In genomic region chr9:114025182-114025581, GRCm38 (mm10) we compare ENCODE assay signal across 11 mouse cellular contexts. TPM values are rescaled to one million over a fixed set of nuclear protein-coding genes. Genes with fewer than 3 reads are reported as not detected.
DNase-seq lines count a peak whose midpoint lies in the region; ATAC-seq and TF ChIP-seq lines count a peak whose summit lies in the region.
"Had no signal": no experiment of that assay in that cellular context is flagged by ENCODE, and none has a peak within 500 bp of the region (broad histone marks: within the 10 kb centered on the region; RNA-seq: fewer than 3 reads in every experiment).

No protein-coding gene starts in this region.

- no peak overlapping the region for H3K4me3 ChIP-seq in kidney, postnatal 0 days (replicated peaks; ENCODE audit: low read depth, low read length)
- 0 out of 2 replicates have a peak overlapping the region, but pooled peaks have one; percentile 63 for H3K4me3 ChIP-seq in embryonic facial prominence, embryonic 15.5 days (replicated peaks)
- H3K4me3 ChIP-seq in hindbrain, postnatal 0 days (ENCODE audit: low read length): peak overlapping the region; percentile 76
- peak overlapping the region; percentile 69 for H3K4me3 ChIP-seq in myocyte

- H3ac ChIP-seq in myocyte (ENCODE audit: control insufficient read depth, insufficient read length): peak overlapping the region; percentile 41

- no peak for ATAC-seq in kidney, postnatal 0 days (replicated peaks; ENCODE audit: low FRiP score, low read depth)
- ATAC-seq in embryonic facial prominence, embryonic 15.5 days (ENCODE audit: insufficient number of reproducible peaks, low FRiP score, low TSS enrichment, low read depth): no peak
- no peak for ATAC-seq in hindbrain, postnatal 0 days
- no peak for ATAC-seq in megakaryocyte progenitor cell, adult 5-6 weeks (replicated peaks; ENCODE audit: poor library complexity)
- ATAC-seq: activated CD4-positive, CD25-positive, alpha-beta regulatory T cell, adult 4 months had no signal

- WGBS in kidney, postnatal 0 days: 32% methylated on average over 9 of the region's 9 CpGs
- 40% methylated on average over 9 of the region's 9 CpGs for WGBS in embryonic facial prominence, embryonic 15.5 days
- WGBS in hindbrain, postnatal 0 days: 56% methylated on average over 9 of the region's 9 CpGs

- peaks cover 4% of the 10 kb centered on the region; the same call in 1 of the 2 replicates for H3K4me1 ChIP-seq in kidney, postnatal 0 days (replicated peaks; ENCODE audit: insufficient read depth, low read length)
- H3K4me1 ChIP-seq in embryonic facial prominence, embryonic 15.5 days: peaks cover 17% of the 10 kb centered on the region
- H3K4me1 ChIP-seq in hindbrain, postnatal 0 days (ENCODE audit: insufficient read depth, low read length): peaks cover 12% of the 10 kb centered on the region

- no peak overlapping the region for H3K9ac ChIP-seq in kidney, postnatal 0 days (ENCODE audit: low read depth, low read length)
- no peak overlapping the region for H3K9ac ChIP-seq in embryonic facial prominence, embryonic 15.5 days
- H3K9ac ChIP-seq in hindbrain, postnatal 0 days (replicated peaks; ENCODE audit: low read length): peak overlapping the region; percentile 72; the same call in 1 of the 2 replicates

- no peak overlapping the region for H3K27ac ChIP-seq in kidney, postnatal 0 days
- no peak overlapping the region for H3K27ac ChIP-seq in embryonic facial prominence, embryonic 15.5 days (replicated peaks)
- H3K27ac ChIP-seq in hindbrain, postnatal 0 days: no peak overlapping the region

- no peak for DNase-seq in kidney, postnatal 0 days (ENCODE audit: low spot score)
- no peak for DNase-seq in kidney, postnatal 14 days
- DNase-seq in hindbrain, postnatal 0 days (ENCODE audit: low spot score): no peak
- DNase-seq in kidney, postnatal 25 days: no peak
- DNase-seq in right cerebral cortex, adult 2 months (ENCODE audit: low spot score in 2 of 2): no peak
- DNase-seq: cerebellum, adult 8-10 months; spleen, adult 18-20 months had no signal

- no peaks in the 10 kb centered on the region for H3K36me3 ChIP-seq in kidney, postnatal 0 days (ENCODE audit: insufficient read depth, low read length)
- no peaks in the 10 kb centered on the region for H3K36me3 ChIP-seq in embryonic facial prominence, embryonic 15.5 days
- no peaks in the 10 kb centered on the region for H3K36me3 ChIP-seq in hindbrain, postnatal 0 days (ENCODE audit: insufficient read depth, low read length)
- no peaks in the 10 kb centered on the region for H3K36me3 ChIP-seq in myocyte (ENCODE audit: control insufficient read depth, insufficient read depth)

- no peak for TF ChIP-seq POLR2A in myocyte (IDR thresholded peaks at IDR 0.05; ENCODE audit: insufficient read length, low read depth)

- TF ChIP-seq CTCF in kidney, postnatal 0 days (IDR thresholded peaks at IDR 0.05; ENCODE audit: low read depth): no peak
- no peak for TF ChIP-seq CTCF in hindbrain, postnatal 0 days (IDR thresholded peaks at IDR 0.05; ENCODE audit: low read depth)

- H3K27me3 ChIP-seq in kidney, postnatal 0 days (ENCODE audit: insufficient read depth, low read length): no peaks in the 10 kb centered on the region
- 0 out of 2 replicates have a peak, but pooled peaks cover 2% of the 10 kb centered on the region for H3K27me3 ChIP-seq in embryonic facial prominence, embryonic 15.5 days
- H3K27me3 ChIP-seq in hindbrain, postnatal 0 days (ENCODE audit: insufficient read depth, low read length): no peaks in the 10 kb centered on the region
- H3K27me3 ChIP-seq in myocyte (ENCODE audit: control insufficient read depth, insufficient read depth, insufficient read length): no peaks in the 10 kb centered on the region

- no peaks in the 10 kb centered on the region for H3K9me3 ChIP-seq in kidney, postnatal 0 days (replicated peaks; ENCODE audit: low read length)
- H3K9me3 ChIP-seq in embryonic facial prominence, embryonic 15.5 days (replicated peaks): no peaks in the 10 kb centered on the region
- no peaks in the 10 kb centered on the region for H3K9me3 ChIP-seq in hindbrain, postnatal 0 days (ENCODE audit: low read length)

- H3K4me2 ChIP-seq in kidney, postnatal 0 days (ENCODE audit: low read length): peak overlapping the region; percentile 14; the same call in 1 of the 2 replicates
- H3K4me2 ChIP-seq in embryonic facial prominence, embryonic 15.5 days (replicated peaks): peak overlapping the region; percentile 93
- peak overlapping the region; percentile 80 for H3K4me2 ChIP-seq in hindbrain, postnatal 0 days (ENCODE audit: low read depth, low read length)
- H3K4me2 ChIP-seq in myocyte (ENCODE audit: low read depth): peak overlapping the region; percentile 83

- H3K79me2 ChIP-seq in myocyte (ENCODE audit: control insufficient read depth, insufficient read depth): peaks cover 53% of the 10 kb centered on the region

TF ChIP-seq in myocyte, 11 proteins besides CTCF, POLR2A, EP300 and RAD21:
- TF ChIP-seq E2F4 (IDR thresholded peaks at IDR 0.05; ENCODE audit: insufficient read depth) (no peak), MYOG (IDR thresholded peaks at IDR 0.05; ENCODE audit: control insufficient read depth in 1 of 3, insufficient read depth in 1 of 3, insufficient read length in 2 of 3, low read depth in 2 of 3) (no peak), MYOD1 (IDR thresholded peaks at IDR 0.05; ENCODE audit: control insufficient read depth in 1 of 3, insufficient read length in 2 of 3, low read depth in 2 of 3) (no peak), REST (IDR thresholded peaks at IDR 0.05; ENCODE audit: insufficient read depth, insufficient read length) (no peak), MAX (IDR thresholded peaks at IDR 0.05; ENCODE audit: low read depth) (no peak), USF1 (IDR thresholded peaks at IDR 0.05; ENCODE audit: low read depth) (no peak), TCF12 (IDR thresholded peaks at IDR 0.05; ENCODE audit: insufficient read depth, poor library complexity, severe bottlenecking) (no peak), CEBPB (IDR thresholded peaks at IDR 0.05; ENCODE audit: insufficient read depth, poor library complexity, severe bottlenecking) (no peak), TCF3 (IDR thresholded peaks at IDR 0.05; ENCODE audit: insufficient read length, low read depth) (no peak), SRF (IDR thresholded peaks at IDR 0.05; ENCODE audit: control insufficient read depth, insufficient read length, low read depth) (no peak), POLR2AphosphoS2 (IDR thresholded peaks at IDR 0.05; ENCODE audit: insufficient read length, low read depth) (no peak)
TF ChIP-seq in myocyte: peak in this region for 0.

RNA-seq across cellular contexts. Expression of gene Fbxl2, which starts 20.8 kb away (rescaled TPM):
- polyA plus RNA-seq in kidney, postnatal 0 days (2015; fragmentation: Nextera tagmentation; extraction: Ambion mirVana): 2.8 and 3.4 TPM in 2 replicates
- 7.3 and 8.5 TPM in 2 replicates for polyA plus RNA-seq in embryonic facial prominence, embryonic 15.5 days (2015; fragmentation: Nextera tagmentation; extraction: Ambion mirVana)
- total RNA-seq in hindbrain, postnatal 0 days (2014; rRNA removed): 35.6 and 36.8 TPM in 2 replicates
- 23.2 and 27.4 TPM in 2 replicates for polyA plus RNA-seq in hindbrain, postnatal 0 days (2015; fragmentation: Nextera tagmentation; extraction: Ambion mirVana)
- 21.8 TPM for polyA plus RNA-seq in myocyte (2012; fragmentation: generic; extraction: Trizol)
- total RNA-seq in megakaryocyte progenitor cell, adult 5-6 weeks (2015): 0.67 and 1.9 TPM in 2 replicates
- 1.0 and 2.0 TPM in 2 replicates for total RNA-seq in megakaryocyte progenitor cell, adult 5-6 weeks (2017)

RNA-seq across cellular contexts. Expression of gene Susd5, which starts 31.8 kb away (rescaled TPM):
- 0.82 and 0.91 TPM in 2 replicates for polyA plus RNA-seq in kidney, postnatal 0 days (2015; fragmentation: Nextera tagmentation; extraction: Ambion mirVana)
- polyA plus RNA-seq in embryonic facial prominence, embryonic 15.5 days (2015; fragmentation: Nextera tagmentation; extraction: Ambion mirVana): 9.7 and 17.2 TPM in 2 replicates
- total RNA-seq in hindbrain, postnatal 0 days (2014; rRNA removed): 2.6 TPM in 2 replicates
- 1.8 and 2.0 TPM in 2 replicates for polyA plus RNA-seq in hindbrain, postnatal 0 days (2015; fragmentation: Nextera tagmentation; extraction: Ambion mirVana)
- 2.5 TPM for polyA plus RNA-seq in myocyte (2012; fragmentation: generic; extraction: Trizol)
- total RNA-seq in megakaryocyte progenitor cell, adult 5-6 weeks (2015): not detected in 2 replicates
- total RNA-seq in megakaryocyte progenitor cell, adult 5-6 weeks (2017): not detected in 2 replicates
- polyA plus RNA-seq: activated CD4-positive, CD25-positive, alpha-beta regulatory T cell, adult 4 months had no signal

Comparison
In these comparisons a context has a peak if more than half of its experiments do, and no peak if none do; other contexts are left out.
1. H3K4me2 ChIP-seq: peak in every context shown above with its lines; median percentile 93 in embryonic facial prominence, embryonic 15.5 days; 83 in myocyte; 80 in hindbrain, postnatal 0 days; 14 in kidney, postnatal 0 days.